Mouse (Mus musculus) heart, postnatal 0 days (tissue): ENCODE data around the gene Id3. TPM values are rescaled to one million over a fixed set of nuclear protein-coding genes. Genes with fewer than 3 reads are reported as not detected.

Experiments
- ATAC-seq: fragments of 200-750 bp; cut with Nextera tagmentation; 2 replicates; pipeline ENCODE4 v1.8.0; 2017; ENCODE audit warnings: low read depth, moderate number of reproducible peaks, moderate library complexity; ENCODE audit not compliant: insufficient read depth
- DNase-seq: peaks from one replicate; pipeline ENCODE4 v3.0.0-alpha.2; 2016; ENCODE audit warnings: low spot score
- H3K27ac ChIP-seq: fragments of 300-500 bp; sonication (generic); 2 replicates; pipeline ENCODE4 v1.5.1; 2014; ENCODE audit warnings: low read depth, mild to moderate bottlenecking
- H3K27me3 ChIP-seq: fragments of 300-500 bp; sonication (generic); 2 replicates; pipeline ENCODE4 v1.6.1; 2014; ENCODE audit warnings: low read length, mixed read lengths; ENCODE audit not compliant: control insufficient read depth, insufficient read depth
- H3K36me3 ChIP-seq: fragments of 300-500 bp; sonication (generic); replicated peaks from 2 replicates; pipeline ENCODE4 v1.6.1; 2014; ENCODE audit warnings: low read length, mixed read lengths; ENCODE audit not compliant: control insufficient read depth, insufficient read depth
- H3K4me1 ChIP-seq: fragments of 300-500 bp; sonication (generic); 2 replicates; pipeline ENCODE4 v1.6.1; 2014; ENCODE audit warnings: antibody characterized with exemption; ENCODE audit not compliant: control insufficient read depth, insufficient read depth
- H3K4me2 ChIP-seq: fragments of 300-500 bp; sonication (generic); 2 replicates; pipeline ENCODE4 v1.6.1; 2014; ENCODE audit warnings: low read depth, mild to moderate bottlenecking, low read length, moderate library complexity
- H3K4me3 ChIP-seq: fragments of 300-500 bp; sonication (generic); 2 replicates; pipeline ENCODE4 v1.5.1; 2014; ENCODE audit warnings: low read depth, low read length
- H3K9ac ChIP-seq: fragments of 300-500 bp; sonication (generic); replicated peaks from 2 replicates; pipeline ENCODE4 v1.6.1; 2014; ENCODE audit warnings: low read depth, low read length, mixed read lengths
- H3K9me3 ChIP-seq: fragments of 300-500 bp; sonication (generic); replicated peaks from 2 replicates; pipeline ENCODE4 v1.6.1; 2016; ENCODE audit warnings: low read length; ENCODE audit not compliant: control insufficient read depth
- CTCF ChIP-seq: IDR thresholded peaks from 2 replicates; pipeline ENCODE4 v1.5.1; 2016; ENCODE audit warnings: antibody characterized with exemption, control low read depth, low read depth
- EP300 ChIP-seq: IDR thresholded peaks from 2 replicates; pipeline ENCODE4 v1.6.1; 2016; ENCODE audit warnings: antibody characterized with exemption, low read depth
- WGBS: fragments of 180-500 bp; shearing (Covaris S2); extraction: QIAGEN DNeasy Blood & Tissue Kit; methylation state at CpG from one replicate; pipeline ENCODE4 v1.1.7; 2014; 5-methylcytosine and 5-hydroxymethylcytosine counted together
- polyA plus RNA-seq: library from polyadenylated mRNA; unstranded; fragments of >200 nt; fragmentation: Nextera tagmentation; extraction: Ambion mirVana; gene quantifications from 2 replicates; pipeline ENCODE4 v1.2.1, GENCODE M21; 2015
- total RNA-seq: library from RNA; depleted of rRNA; stranded (reverse); fragments of >200 nt; gene quantifications from 2 replicates; pipeline ENCODE4 v1.2.3, GENCODE M21; 2014; ENCODE audit warnings: low replicate concordance

Gene Id3
- total and polyA plus RNA-seq, 2 experiments from 2014 or later, result 169 to 259 TPM

DNA sequence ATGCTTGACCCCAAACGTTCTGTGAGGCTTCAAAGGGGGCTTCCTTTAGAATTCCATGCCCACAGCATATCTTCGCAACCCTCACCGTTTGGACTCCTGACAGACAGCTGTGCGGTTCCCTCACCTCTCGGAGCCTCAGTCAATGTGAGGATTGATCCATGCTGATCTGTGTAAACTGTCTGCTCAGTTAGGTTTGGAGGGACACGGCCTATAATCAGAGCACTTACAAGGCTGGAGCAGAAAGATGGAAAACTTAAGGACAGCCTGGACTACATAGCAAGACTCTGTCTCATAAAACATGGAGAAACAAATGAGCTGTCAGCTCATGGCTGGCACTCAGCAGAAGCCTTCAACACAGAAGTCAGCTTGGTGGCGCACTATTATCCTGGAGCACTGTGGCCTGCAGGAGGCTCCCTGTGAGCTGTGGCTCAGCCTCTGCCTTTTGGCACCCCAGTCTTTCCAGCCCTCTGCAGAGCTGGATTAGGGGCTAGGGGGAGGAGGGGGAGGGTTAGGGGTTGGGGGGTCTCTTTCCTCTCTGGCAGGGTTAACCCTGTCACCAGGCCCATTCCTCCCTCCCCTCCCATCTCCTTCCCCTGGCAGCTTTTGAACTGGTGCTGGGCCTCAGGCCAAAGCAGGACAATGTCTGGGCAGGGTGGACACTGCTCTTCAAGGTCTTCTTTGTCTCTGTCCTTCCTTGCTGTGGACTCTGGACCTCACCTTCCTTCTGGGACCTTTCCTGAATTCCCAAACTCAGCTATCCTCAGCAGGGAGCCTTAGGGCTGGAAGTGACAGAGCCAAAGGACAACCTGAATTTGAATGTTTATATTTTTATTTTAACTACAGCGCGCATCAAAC lies 7.2 kb upstream of the Id3 start:
- Histone ChIP-seq H3K27me3 (no peaks in the 10 kb centered on the region), H3K4me2 (no peak overlapping the region), H3K4me3 (no peak overlapping the region), H3K9ac (0 out of 2 replicates have a peak overlapping the region, but pooled peaks have one; percentile 2), H3K36me3 (no peaks in the 10 kb centered on the region), H3K9me3 (no peaks in the 10 kb centered on the region), H3K4me1 (peaks cover 29% of the 10 kb centered on the region), H3K27ac (peak overlapping the region; percentile 85)
- no peak for DNase-seq
- ATAC-seq, result no peak
- WGBS, result 59% methylated on average over 9 of the region's 9 CpGs
- no peak for TF ChIP-seq EP300
- no peak for TF ChIP-seq CTCF

DNA sequence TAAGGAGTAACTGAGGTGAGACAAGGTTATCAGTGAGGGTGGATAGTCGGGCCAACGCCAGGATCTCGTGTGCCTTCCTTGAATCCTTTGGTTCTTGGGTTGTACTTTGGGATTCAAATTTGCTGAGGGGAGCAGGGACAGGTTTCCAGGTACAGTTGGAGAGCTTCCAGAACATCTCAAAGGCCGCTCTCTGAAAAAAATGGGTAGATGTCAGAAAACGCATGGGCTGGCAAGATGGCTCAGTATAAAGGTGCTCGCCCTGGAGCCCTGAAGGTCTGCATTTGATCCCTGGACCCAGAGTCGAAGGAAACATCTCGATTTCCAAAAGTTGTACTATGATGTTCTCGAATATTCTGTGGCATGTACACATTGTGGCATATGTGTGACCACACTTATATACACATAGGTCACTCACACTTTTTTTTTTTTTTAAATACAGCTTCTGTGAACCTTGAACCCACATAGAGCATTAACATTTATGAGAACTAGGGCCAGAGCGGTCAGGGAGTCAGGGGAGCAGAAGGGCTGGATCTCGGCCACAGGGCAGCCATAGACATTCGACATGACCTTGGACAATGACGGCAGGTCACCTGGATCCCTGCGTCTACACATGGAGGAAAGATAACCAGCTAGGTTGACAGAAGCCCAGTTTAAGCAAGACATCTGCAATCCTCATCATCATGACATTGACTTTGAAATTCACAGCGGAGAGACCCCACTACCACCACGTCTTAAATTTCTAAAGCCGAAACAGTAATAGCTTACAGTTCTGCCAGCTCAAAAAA lies 3.8 kb upstream of the Id3 start:
- no peak for TF ChIP-seq CTCF
- no peak for TF ChIP-seq EP300
- no peaks in the 10 kb centered on the region for H3K9me3 ChIP-seq
- no peaks in the 10 kb centered on the region for H3K36me3 ChIP-seq
- peak overlapping the region; percentile 91 for H3K27ac ChIP-seq
- peak overlapping the region; percentile 37; the same call in 1 of the 2 replicates for H3K4me2 ChIP-seq
- peaks cover 31% of the 10 kb centered on the region for H3K4me1 ChIP-seq
- H3K4me3 ChIP-seq, result peak overlapping the region; percentile 16; the same call in 1 of the 2 replicates
- WGBS, result 44% methylated on average over 17 of the region's 17 CpGs
- DNase-seq (no peak), ATAC-seq (no peak)
- H3K27me3 ChIP-seq, result no peaks in the 10 kb centered on the region
- H3K9ac ChIP-seq, result no peak overlapping the region

DNA sequence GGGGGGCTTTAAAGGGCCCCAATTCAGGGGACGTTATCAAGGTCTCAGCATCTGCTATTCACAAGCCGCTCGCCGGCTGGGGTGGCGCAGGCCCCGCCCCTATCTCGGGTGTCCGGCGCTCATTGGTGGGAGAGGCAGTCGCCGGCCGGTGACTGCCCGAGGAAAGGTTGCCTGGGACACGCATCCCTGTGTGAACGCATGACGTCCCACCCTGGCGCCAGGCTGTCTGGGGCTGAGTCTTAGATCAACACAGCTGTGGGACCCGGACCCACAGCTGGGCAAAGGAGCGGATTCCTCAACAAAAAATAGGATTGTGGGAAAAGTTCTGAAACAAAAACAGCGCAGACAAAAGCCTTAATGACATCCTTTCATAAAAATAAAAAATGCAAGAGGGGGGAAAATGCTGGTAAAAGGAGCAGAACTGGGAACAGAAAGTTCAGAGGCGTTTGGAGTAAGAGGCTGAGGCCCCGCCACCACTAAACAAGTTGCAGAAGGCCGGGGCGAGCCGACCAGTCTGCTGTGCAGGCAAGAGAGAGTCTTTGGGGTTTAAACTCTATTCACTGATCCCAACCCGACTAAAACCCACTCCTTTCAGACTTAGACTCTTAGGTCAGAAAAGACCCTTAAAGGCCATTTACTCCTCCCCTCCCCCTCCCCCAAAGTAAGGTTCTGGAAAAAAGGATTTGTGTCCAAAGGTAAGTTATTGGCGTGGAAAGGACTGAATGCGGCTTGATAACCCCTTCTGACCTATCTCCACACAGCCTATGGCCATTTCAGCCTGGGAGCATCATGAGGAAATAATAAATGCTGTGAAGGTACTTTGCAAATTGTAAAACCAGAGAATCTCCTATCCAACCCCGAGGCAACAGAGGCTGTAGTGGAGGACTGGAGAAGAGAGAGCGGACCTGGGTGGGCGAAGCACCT lies 2.7 kb upstream of the Id3 start:
- Histone ChIP-seq H3K27me3 (no peaks in the 10 kb centered on the region), H3K9ac (peak overlapping the region; percentile 33; the same call in 1 of the 2 replicates), H3K4me3 (peak overlapping the region; percentile 16), H3K4me2 (peak overlapping the region; percentile 37), H3K9me3 (no peaks in the 10 kb centered on the region), H3K36me3 (no peaks in the 10 kb centered on the region), H3K27ac (peak overlapping the region; percentile 91), H3K4me1 (peaks cover 23% of the 10 kb centered on the region)
- TF ChIP-seq CTCF (no peak), EP300 (peak; percentile 93)
- ATAC-seq, result peak; percentile 84
- 12% methylated on average over 31 of the region's 31 CpGs for WGBS
- peak; percentile 91 for DNase-seq

DNA sequence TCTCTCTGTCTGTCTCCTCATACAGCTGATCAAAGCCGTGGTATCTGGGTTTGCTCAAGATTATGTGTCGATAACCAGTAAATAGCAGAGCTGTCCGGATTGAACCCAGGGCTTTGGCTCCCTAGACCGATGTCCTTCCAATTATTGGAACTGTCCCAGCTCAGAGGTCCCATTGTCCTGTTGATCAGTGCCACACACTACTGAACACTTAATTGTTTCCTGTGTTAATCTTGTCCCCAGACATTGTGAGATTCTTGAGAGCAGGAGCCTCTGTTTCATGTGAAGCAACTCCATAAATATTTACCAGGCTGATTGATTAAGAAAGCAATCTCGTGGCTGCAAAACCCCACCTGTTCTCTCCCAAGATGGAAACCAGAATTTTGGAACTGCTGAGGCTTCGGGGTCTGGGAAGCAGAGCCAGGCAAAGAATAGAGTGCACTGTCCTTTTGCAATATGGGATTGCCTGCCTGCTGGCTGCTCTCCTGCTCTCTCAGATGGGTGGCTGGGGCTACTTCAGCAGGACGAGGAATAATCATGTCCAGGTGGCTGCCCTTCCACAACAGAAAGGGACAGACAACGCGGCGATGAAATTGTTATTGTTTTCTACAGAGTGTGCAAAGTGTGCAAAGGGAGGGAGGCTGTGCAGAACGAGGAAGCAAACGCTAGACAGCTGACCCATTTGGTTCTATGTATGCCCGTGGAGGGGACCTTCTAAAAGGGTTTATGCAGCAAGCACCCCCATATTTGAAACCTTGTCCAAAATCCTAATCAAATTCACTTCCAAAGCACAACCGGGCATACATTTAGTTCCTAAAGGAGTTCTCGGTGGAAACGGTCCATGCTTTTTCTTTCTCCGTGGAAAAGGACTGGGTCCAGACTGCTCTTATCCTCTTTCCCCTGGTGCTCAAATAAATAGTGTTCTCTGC lies 767 bp upstream of the Id3 start:
- Histone ChIP-seq H3K4me1 (peaks cover 22% of the 10 kb centered on the region), H3K4me3 (peak overlapping the region; percentile 79), H3K9me3 (no peaks in the 10 kb centered on the region), H3K27me3 (no peaks in the 10 kb centered on the region), H3K36me3 (no peaks in the 10 kb centered on the region), H3K27ac (peak overlapping the region; percentile 91), H3K9ac (peak overlapping the region; percentile 38), H3K4me2 (peak overlapping the region; percentile 64)
- WGBS, result 21% methylated on average over 17 of the region's 17 CpGs
- DNase-seq (no peak), ATAC-seq (no peak)
- TF ChIP-seq CTCF (no peak), EP300 (no peak; the same call in 1 of the 2 replicates)
